Mouse (Mus musculus): ENCODE data around the gene Pira2.
"Not testable (repeated sequence)": the region's sequence is repeated elsewhere in the genome, so short reads cannot be mapped to it uniquely, and the experiment has no call there.

Pira2 gene

GRCm38 (mm10) chr7:3844951-3845350 lies at the start of gene Pira2:
Gene Pira2 (minus strand): TSS chr7:3845051.
- in situ Hi-C loops (cut with MboI; ENCODE audit: low pct_unique_long_range_greater_than_20kb in 1 of 2, low sequenced_read_pairs in 2 of 2, unreplicated experiment in 1 of 2) = not testable (repeated sequence)

GRCm38 (mm10) chr7:3875032-3875431 lies 30.2 kb upstream of the Pira2 start:
- in situ Hi-C loops (cut with MboI; ENCODE audit: low pct_unique_long_range_greater_than_20kb in 1 of 2, low sequenced_read_pairs in 2 of 2, unreplicated experiment in 1 of 2) = not testable (repeated sequence)

GRCm38 (mm10) chr7:3837854-3838253 lies 7.0 kb downstream of the Pira2 start:
- in situ Hi-C loops (cut with MboI; ENCODE audit: low pct_unique_long_range_greater_than_20kb in 1 of 2, low sequenced_read_pairs in 2 of 2, unreplicated experiment in 1 of 2) = not testable (repeated sequence)

GRCm38 (mm10) chr7:3830633-3831032 lies 14.2 kb downstream of the Pira2 start:
- in situ Hi-C loops (cut with MboI; ENCODE audit: low pct_unique_long_range_greater_than_20kb in 1 of 2, low sequenced_read_pairs in 2 of 2, unreplicated experiment in 1 of 2) = not testable (repeated sequence)

GRCm38 (mm10) chr7:3825599-3825998 lies 19.3 kb downstream of the Pira2 start, which contains the start of gene Gm15448:
Gene Gm15448 (minus strand): TSS chr7:3825687.
- in situ Hi-C loops (cut with MboI; ENCODE audit: low pct_unique_long_range_greater_than_20kb in 1 of 2, low sequenced_read_pairs in 2 of 2, unreplicated experiment in 1 of 2) = not testable (repeated sequence)

GRCm38 (mm10) chr7:3811912-3812311 lies 32.9 kb downstream of the Pira2 start:
- in situ Hi-C loops (cut with MboI; ENCODE audit: low pct_unique_long_range_greater_than_20kb in 1 of 2, low sequenced_read_pairs in 2 of 2, unreplicated experiment in 1 of 2) = not testable (repeated sequence)

- in situ Hi-C loops (cut with MboI; ENCODE audit: low pct_unique_long_range_greater_than_20kb in 1 of 2, low sequenced_read_pairs in 2 of 2, unreplicated experiment in 1 of 2) = not testable (repeated sequence)
Observed at GRCm38 (mm10) chr7:3802935-3803334, 41.9 kb downstream of the Pira2 start.

GRCm38 (mm10) chr7:3799940-3800339 lies 44.9 kb downstream of the Pira2 start:
- in situ Hi-C loops (cut with MboI; ENCODE audit: low pct_unique_long_range_greater_than_20kb in 1 of 2, low sequenced_read_pairs in 2 of 2, unreplicated experiment in 1 of 2) = not testable (repeated sequence)

- in situ Hi-C loops (cut with MboI; ENCODE audit: low pct_unique_long_range_greater_than_20kb in 1 of 2, low sequenced_read_pairs in 2 of 2, unreplicated experiment in 1 of 2) = not testable (repeated sequence)
Observed at GRCm38 (mm10) chr7:3796286-3796685, 48.6 kb downstream of the Pira2 start.
